Mouse (Mus musculus): ENCODE data around the gene Galnt15.

- TF ChIP-seq POLR2A (IDR thresholded peaks at IDR 0.05; ENCODE audit: insufficient read depth, low read depth, low read length), result no peak
- no peak for TF ChIP-seq CTCF (IDR thresholded peaks at IDR 0.05; ENCODE audit: insufficient read depth, low read depth, low read length)
Measured at GRCm38 (mm10) chr14:32095646-32096045, 66.9 kb downstream of the Galnt15 start.

All from olfactory bulb, adult 2 months (tissue).